Mouse (Mus musculus) lung, adult 10 weeks (tissue): ENCODE measurements around the gene Zfp507. TPM values are rescaled to one million over a fixed set of nuclear protein-coding genes. Genes with fewer than 3 reads are reported as not detected.

Experiments
- polyA plus RNA-seq: library from polyadenylated mRNA; stranded (reverse); fragments of 350-450 nt; fragmentation: Illumina TruSeq; extraction: RNeasy Lipid Tissue Mini Kit (QIAGEN cat#74804); gene quantifications from one replicate; pipeline ENCODE4 v1.2.3, GENCODE M21; 2014; ENCODE audit warnings: low read depth, low replicate concordance; ENCODE audit not compliant: insufficient read depth

Gene Zfp507
- polyA plus RNA-seq, result 2.6 TPM

DNA sequence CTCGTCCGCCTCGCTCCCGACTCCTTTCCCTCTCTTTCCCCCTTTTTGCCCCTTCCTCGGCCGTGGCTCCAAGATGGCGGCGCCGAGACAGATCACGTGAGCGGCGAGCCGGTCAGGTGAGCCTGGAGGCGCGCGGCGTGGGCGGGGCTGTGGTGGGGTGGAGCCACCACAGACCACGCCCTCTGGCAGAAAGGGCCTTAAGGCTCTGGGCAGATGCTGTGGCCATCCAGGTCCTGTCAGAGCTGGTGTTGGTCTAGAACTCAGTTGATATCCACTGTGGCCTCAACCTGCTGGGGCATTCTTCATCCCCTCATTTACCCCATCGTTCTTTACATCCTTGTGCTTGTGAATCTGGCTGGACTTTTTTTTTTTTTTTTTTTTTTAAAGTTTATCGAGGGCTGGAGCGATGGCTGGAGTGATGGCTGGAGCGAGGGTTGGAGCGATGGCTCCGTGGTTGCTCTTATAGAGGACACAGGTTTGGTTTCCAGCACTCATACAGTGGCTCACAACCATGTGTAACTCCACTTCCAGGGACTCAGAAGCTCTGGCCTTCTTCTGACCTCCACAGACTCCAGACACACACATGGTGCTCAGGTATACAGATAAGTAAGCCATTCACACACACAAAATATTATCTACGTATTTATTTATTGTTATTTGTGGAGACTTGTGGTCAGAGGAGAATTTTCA lies at the start of gene Zfp507:
TSS of gene Zfp507 (minus strand) at position 98 of the 690 bp plus-strand sequence.

DNA sequence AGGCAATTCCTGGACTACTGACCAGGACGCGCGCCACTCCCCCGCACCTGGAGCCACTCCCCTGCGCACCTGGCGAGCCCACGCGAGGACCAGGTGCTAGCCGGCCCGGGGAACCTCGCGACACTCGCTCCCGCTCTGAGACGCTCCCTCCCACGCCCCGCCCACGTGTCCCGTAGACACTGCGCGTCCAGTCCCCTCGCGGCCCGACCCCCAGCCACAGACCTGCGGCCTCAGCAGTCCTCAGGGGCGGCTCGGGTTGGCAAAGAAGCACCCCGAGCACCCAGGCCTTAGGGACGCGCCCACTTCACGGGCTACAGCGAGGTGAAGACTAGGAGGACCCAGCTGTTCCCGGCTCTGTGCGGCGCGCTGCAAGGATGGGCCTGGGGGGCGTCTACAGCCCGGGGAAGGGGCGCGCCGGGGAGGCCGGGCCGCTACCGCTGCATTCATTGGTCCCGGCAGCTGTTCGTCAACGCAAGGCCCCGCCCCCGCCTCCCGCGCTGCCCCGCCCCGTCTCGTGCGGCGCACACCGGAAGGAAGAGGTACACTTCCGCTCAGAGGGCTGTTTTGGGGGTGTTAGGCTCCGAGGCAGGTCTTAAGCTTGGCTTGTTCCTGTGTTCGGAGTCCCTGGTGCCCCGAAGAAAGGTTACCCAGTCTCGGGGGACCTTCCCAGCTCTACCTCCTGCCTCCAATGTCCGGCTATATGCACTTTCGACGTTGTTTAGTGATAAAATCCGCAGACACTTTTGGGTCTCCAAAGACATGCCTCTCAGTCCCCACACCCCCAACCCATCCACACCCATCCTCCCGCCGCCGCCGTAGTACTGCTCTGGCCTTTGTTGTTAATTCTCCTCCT lies 48.5 kb downstream of the Zfp507 start, which contains the start of gene Dpy19l3:
TSS of gene Dpy19l3 (minus strand) at position 422 of the 853 bp plus-strand sequence.

Other genes starting within 250 kb of the Zfp507 start
- 28.6 TPM for gene Nudt19, start 246.7 kb downstream of the Zfp507 start, polyA plus RNA-seq
- gene Rgs9bp, start 217.4 kb downstream of the Zfp507 start, polyA plus RNA-seq, result 0.03 TPM
- gene Ankrd27, start 216.8 kb downstream of the Zfp507 start, polyA plus RNA-seq, result 11.8 TPM
- 105 TPM for gene Pdcd5, start 155.5 kb downstream of the Zfp507 start, polyA plus RNA-seq
- 3.2 TPM for gene Dpy19l3, start 48.5 kb downstream of the Zfp507 start, polyA plus RNA-seq